Mouse (Mus musculus) heart, embryonic 16.5 days (tissue): ENCODE results near the gene Lamtor3. TPM values are rescaled to one million over a fixed set of nuclear protein-coding genes. Genes with fewer than 3 reads are reported as not detected.

Source experiments
- ATAC-seq: fragments of 200-750 bp; cut with Nextera tagmentation; replicated peaks from 2 replicates; pipeline ENCODE4 v1.8.0; 2017; ENCODE audit warnings: moderate number of reproducible peaks; ENCODE audit not compliant: insufficient read depth, low FRiP score; ENCODE audit errors: extremely low read depth
- H3K27ac ChIP-seq: fragments of 300-500 bp; sonication (generic); 2 replicates; pipeline ENCODE4 v1.5.1; 2014; ENCODE audit warnings: mild to moderate bottlenecking, low read length, control low read depth, moderate library complexity
- H3K27me3 ChIP-seq: fragments of 300-500 bp; sonication (generic); 2 replicates; pipeline ENCODE4 v1.6.1; 2014; ENCODE audit warnings: low read length, mixed read lengths; ENCODE audit not compliant: control insufficient read depth, insufficient read depth
- H3K36me3 ChIP-seq: fragments of 300-500 bp; sonication (generic); 2 replicates; pipeline ENCODE4 v1.6.1; 2014; ENCODE audit not compliant: control insufficient read depth, insufficient read depth
- H3K4me1 ChIP-seq: fragments of 300-500 bp; sonication (generic); 2 replicates; pipeline ENCODE4 v1.6.1; 2014; ENCODE audit warnings: low read length, mixed read lengths; ENCODE audit not compliant: control insufficient read depth, insufficient read depth
- H3K4me2 ChIP-seq: fragments of 300-500 bp; sonication (generic); 2 replicates; pipeline ENCODE4 v1.6.1; 2014; ENCODE audit warnings: low read depth, mild to moderate bottlenecking, control low read depth, low read length
- H3K4me3 ChIP-seq: fragments of 300-500 bp; sonication (generic); 2 replicates; pipeline ENCODE4 v1.5.1; 2014; ENCODE audit warnings: mild to moderate bottlenecking, control low read depth, low read length
- H3K9ac ChIP-seq: fragments of 300-500 bp; sonication (generic); 2 replicates; pipeline ENCODE4 v1.6.1; 2014; ENCODE audit warnings: low read length, control low read depth
- H3K9me3 ChIP-seq: fragments of 300-500 bp; sonication (generic); replicated peaks from 2 replicates; pipeline ENCODE4 v1.6.1; 2016; ENCODE audit warnings: low read length; ENCODE audit not compliant: control insufficient read depth
- WGBS: fragments of 180-500 bp; shearing (Covaris S2); extraction: QIAGEN DNeasy Blood & Tissue Kit; methylation state at CpG from one replicate; pipeline ENCODE4 v1.1.7; 2014; 5-methylcytosine and 5-hydroxymethylcytosine counted together
- polyA plus RNA-seq: library from polyadenylated mRNA; unstranded; fragments of >200 nt; fragmentation: Nextera tagmentation; extraction: Ambion mirVana; gene quantifications from 2 replicates; pipeline ENCODE4 v1.2.1, GENCODE M21; 2015

The Lamtor3 gene
- polyA plus RNA-seq, 1 experiment from 2014 or later = 120 TPM

- H3K4me2 ChIP-seq = no peak overlapping the region
- WGBS = 88% methylated on average over 17 of the region's 17 CpGs
- H3K4me1 ChIP-seq = peaks cover 27% of the 10 kb centered on the region
- no peak overlapping the region for H3K27ac ChIP-seq
- no peaks in the 10 kb centered on the region for H3K36me3 ChIP-seq
- no peak overlapping the region for H3K9ac ChIP-seq
- H3K9me3 ChIP-seq = no peaks in the 10 kb centered on the region
- no peak for ATAC-seq
- H3K4me3 ChIP-seq = no peak overlapping the region
- no peaks in the 10 kb centered on the region for H3K27me3 ChIP-seq
These were observed 57.6 kb downstream of the Lamtor3 start for GRCm38 (mm10) chr3:137975856-137976423.

- no peaks in the 10 kb centered on the region for H3K36me3 ChIP-seq
- ATAC-seq = no peak
- no peaks in the 10 kb centered on the region for H3K27me3 ChIP-seq
- H3K4me1 ChIP-seq = peaks cover 26% of the 10 kb centered on the region
- H3K9me3 ChIP-seq = no peaks in the 10 kb centered on the region
- WGBS = 69% methylated on average over 9 of the region's 9 CpGs
- H3K4me3 ChIP-seq = no peak overlapping the region
- no peak overlapping the region for H3K9ac ChIP-seq
- H3K27ac ChIP-seq = no peak overlapping the region
- no peak overlapping the region for H3K4me2 ChIP-seq
These were observed 58.8 kb downstream of the Lamtor3 start for GRCm38 (mm10) chr3:137976943-137977628.

GRCm38 (mm10) chr3:137977629-137978041 lies 59.3 kb downstream of the Lamtor3 start:
- Histone ChIP-seq H3K4me1 (peaks cover 20% of the 10 kb centered on the region), H3K4me3 (no peak overlapping the region), H3K36me3 (no peaks in the 10 kb centered on the region), H3K27me3 (no peaks in the 10 kb centered on the region), H3K27ac (no peak overlapping the region), H3K9me3 (no peaks in the 10 kb centered on the region), H3K4me2 (no peak overlapping the region), H3K9ac (no peak overlapping the region)
- no peak for ATAC-seq
- WGBS = 68% methylated on average over 6 of the region's 6 CpGs

GRCm38 (mm10) chr3:137978233-137978632 lies 59.9 kb downstream of the Lamtor3 start:
- H3K27me3 ChIP-seq = no peaks in the 10 kb centered on the region
- H3K27ac ChIP-seq = no peak overlapping the region
- H3K9me3 ChIP-seq = no peaks in the 10 kb centered on the region
- H3K4me2 ChIP-seq = peak overlapping the region; percentile 28
- H3K9ac ChIP-seq = no peak overlapping the region
- ATAC-seq = no peak
- WGBS = 53% methylated on average over 5 of the region's 5 CpGs
- H3K4me3 ChIP-seq = no peak overlapping the region
- no peaks in the 10 kb centered on the region for H3K36me3 ChIP-seq
- H3K4me1 ChIP-seq = peaks cover 19% of the 10 kb centered on the region

Other genes with a start within 250 kb of the Lamtor3 start
- gene Gm21962, start 247.0 kb upstream of the Lamtor3 start, polyA plus RNA-seq = not detected in 2 replicates
- gene H2afz, start 54.0 kb upstream of the Lamtor3 start, polyA plus RNA-seq = 953 and 1,062 TPM in 2 replicates
- 7.3 and 8.1 TPM in 2 replicates for gene Dnajb14, start 50.8 kb upstream of the Lamtor3 start, polyA plus RNA-seq
- 17.3 and 22.8 TPM in 2 replicates for gene Dapp1, start 63.0 kb downstream of the Lamtor3 start, polyA plus RNA-seq
- gene 1110002E22Rik, start 146.5 kb downstream of the Lamtor3 start, polyA plus RNA-seq = 18.7 and 19.1 TPM in 2 replicates
- gene Gm5105, start 148.9 kb downstream of the Lamtor3 start, polyA plus RNA-seq = 0.36 and 0.45 TPM in 2 replicates
- 5.2 and 7.0 TPM in 2 replicates for gene Trmt10a, start 224.9 kb downstream of the Lamtor3 start, polyA plus RNA-seq
- gene Mttp, start 226.5 kb downstream of the Lamtor3 start, polyA plus RNA-seq = 6.5 and 7.9 TPM in 2 replicates